Mouse (Mus musculus) CD8-positive naive resting alpha-beta T cell, adult 2 months (primary cell): Measurements from ENCODE around the gene Tnfaip1.
A peak's percentile ranks its signal among the peaks of the same experiment; 100 is the strongest.
"Not testable (repeated sequence)": the region's sequence is repeated elsewhere in the genome, so short reads cannot be mapped to it uniquely, and the experiment has no call there.

Source experiments
- DNase-seq, 2 experiments: peaks; one replicate each; pipeline ENCODE4 v3.0.0; 2022; ENCODE audit warnings: low read depth in 2 of 2, low spot score in 2 of 2

The Tnfaip1 gene

GRCm38 (mm10) chr11:78540358-78540757 is 4.2 kb upstream of the Tnfaip1 start:
- no peak for DNase-seq

- no peak for DNase-seq
These were observed 555 bp upstream of the Tnfaip1 start for GRCm38 (mm10) chr11:78536690-78537084.

GRCm38 (mm10) chr11:78535376-78536079 is 604 bp downstream of the Tnfaip1 start:
- DNase-seq, result peak in 1 of 2 experiments; percentile 13

GRCm38 (mm10) chr11:78534516-78534915 is 1.6 kb downstream of the Tnfaip1 start:
- DNase-seq, result no peak

GRCm38 (mm10) chr11:78531515-78531914 is 4.6 kb downstream of the Tnfaip1 start:
- not testable (repeated sequence) for DNase-seq

- no peak for DNase-seq
These were observed 5.1 kb downstream of the Tnfaip1 start for GRCm38 (mm10) chr11:78531046-78531445.

- no peak for DNase-seq
These were observed 6.1 kb downstream of the Tnfaip1 start for GRCm38 (mm10) chr11:78530001-78530400.

- DNase-seq, result no peak
These were observed 7.4 kb downstream of the Tnfaip1 start for GRCm38 (mm10) chr11:78528714-78529113.

GRCm38 (mm10) chr11:78524838-78525237 is 11.3 kb downstream of the Tnfaip1 start:
- no peak for DNase-seq

GRCm38 (mm10) chr11:78523241-78523955 is 12.7 kb downstream of the Tnfaip1 start:
- DNase-seq, result no peak

- DNase-seq, result peak in 1 of 2 experiments; percentile 23
These were observed 13.6 kb downstream of the Tnfaip1 start for GRCm38 (mm10) chr11:78522481-78522997.

GRCm38 (mm10) chr11:78521880-78522279 is 14.3 kb downstream of the Tnfaip1 start:
- no peak for DNase-seq

- DNase-seq, result no peak
These were observed 17.2 kb downstream of the Tnfaip1 start for GRCm38 (mm10) chr11:78518931-78519330.

- DNase-seq, result no peak
These were observed 20.4 kb downstream of the Tnfaip1 start for GRCm38 (mm10) chr11:78515549-78516325.

- DNase-seq, result no peak
These were observed 22.9 kb downstream of the Tnfaip1 start for GRCm38 (mm10) chr11:78513106-78513790.

GRCm38 (mm10) chr11:78512025-78512957 is 23.8 kb downstream of the Tnfaip1 start, which contains the start of the genes Tmem199 and Poldip2:
Gene Tmem199, minus strand, starts transcription at chr11:78512172.
Gene Poldip2, plus strand, starts transcription at chr11:78512193.
- peak; percentile 81 to 85 for DNase-seq

- DNase-seq, result peak in 1 of 2 experiments; percentile 31
These were observed 27.0 kb downstream of the Tnfaip1 start for GRCm38 (mm10) chr11:78509148-78509547.

GRCm38 (mm10) chr11:78505430-78505829 is 30.7 kb downstream of the Tnfaip1 start:
- DNase-seq, result no peak

- DNase-seq, result no peak
These were observed 33.1 kb downstream of the Tnfaip1 start, which contains the start of gene Sebox for GRCm38 (mm10) chr11:78502909-78503650. Gene Sebox, plus strand, starts transcription at chr11:78503447.
